In genomic region chr1:156445049-156445448, GRCm38 (mm10) we compare ENCODE assay signal across 30 mouse cellular contexts. TPM values are rescaled to one million over a fixed set of nuclear protein-coding genes. Genes with fewer than 3 reads are reported as not detected.
A peak's percentile ranks its signal among the peaks of the same experiment; 100 is the strongest.
DNase-seq lines count a peak whose midpoint lies in the region; ATAC-seq and TF ChIP-seq lines count a peak whose summit lies in the region.
"Had no signal": no experiment of that assay in that cellular context is flagged by ENCODE, and none has a peak within 500 bp of the region (broad histone marks: within the 10 kb centered on the region; RNA-seq: fewer than 3 reads in every experiment).

No protein-coding gene starts in this region.

- no peak for ATAC-seq in forebrain, embryonic 15.5 days (replicated peaks)
- ATAC-seq in forebrain, embryonic 11.5 days (replicated peaks; ENCODE audit: low FRiP score): no peak
- no peak for ATAC-seq in neural tube, embryonic 15.5 days (ENCODE audit: low FRiP score)
- ATAC-seq in forebrain, postnatal 0 days: no peak
- ATAC-seq: hindbrain, embryonic 16.5 days; midbrain, embryonic 13.5 days had no signal

- H3K4me1 ChIP-seq in forebrain, embryonic 15.5 days: peaks cover 11% of the 10 kb centered on the region
- no peaks in the 10 kb centered on the region for H3K4me1 ChIP-seq in forebrain, embryonic 11.5 days (replicated peaks; ENCODE audit: control insufficient read depth, insufficient read depth, low read length)
- no peaks in the 10 kb centered on the region for H3K4me1 ChIP-seq in neural tube, embryonic 15.5 days
- H3K4me1 ChIP-seq in forebrain, postnatal 0 days (ENCODE audit: insufficient read depth): no peaks in the 10 kb centered on the region
- H3K4me1 ChIP-seq: embryonic facial prominence, embryonic 12.5 days; hindbrain, embryonic 10.5 days; midbrain, embryonic 13.5 days had no signal

- no peak overlapping the region for H3K4me3 ChIP-seq in forebrain, embryonic 15.5 days
- no peak overlapping the region for H3K4me3 ChIP-seq in forebrain, embryonic 11.5 days (ENCODE audit: low read depth, low read length)
- no peak overlapping the region for H3K4me3 ChIP-seq in neural tube, embryonic 15.5 days (replicated peaks)
- no peak overlapping the region for H3K4me3 ChIP-seq in forebrain, postnatal 0 days (ENCODE audit: low read depth, low read length)
- H3K4me3 ChIP-seq: embryonic facial prominence, embryonic 12.5 days; hindbrain, embryonic 10.5 days; kidney, embryonic 15.5 days; midbrain, embryonic 13.5 days had no signal

- H3K9ac ChIP-seq in forebrain, embryonic 15.5 days (replicated peaks): no peak overlapping the region
- H3K9ac ChIP-seq in forebrain, embryonic 11.5 days (ENCODE audit: low read length): no peak overlapping the region
- no peak overlapping the region for H3K9ac ChIP-seq in neural tube, embryonic 15.5 days (replicated peaks)
- H3K9ac ChIP-seq in forebrain, postnatal 0 days: no peak overlapping the region
- H3K9ac ChIP-seq: embryonic facial prominence, embryonic 12.5 days; kidney, embryonic 15.5 days; liver, embryonic 14.5 days; midbrain, embryonic 13.5 days had no signal

- 12% methylated on average over 1 of the region's 1 CpGs for WGBS in forebrain, embryonic 15.5 days
- WGBS in forebrain, embryonic 11.5 days: 87% methylated on average over 1 of the region's 1 CpGs
- 66% methylated on average over 1 of the region's 1 CpGs for WGBS in neural tube, embryonic 15.5 days
- WGBS in forebrain, postnatal 0 days: 17% methylated on average over 1 of the region's 1 CpGs

- no peaks in the 10 kb centered on the region for H3K27me3 ChIP-seq in forebrain, embryonic 15.5 days
- no peaks in the 10 kb centered on the region for H3K27me3 ChIP-seq in forebrain, embryonic 11.5 days (ENCODE audit: control insufficient read depth, insufficient read depth, low read length)
- no peaks in the 10 kb centered on the region for H3K27me3 ChIP-seq in neural tube, embryonic 15.5 days (replicated peaks)
- no peaks in the 10 kb centered on the region for H3K27me3 ChIP-seq in forebrain, postnatal 0 days (ENCODE audit: insufficient read depth, low read length)
- H3K27me3 ChIP-seq: embryonic facial prominence, embryonic 12.5 days; kidney, embryonic 15.5 days; midbrain, embryonic 13.5 days had no signal

- DNase-seq in forebrain, embryonic 11.5 days (ENCODE audit: low spot score): no peak
- DNase-seq in neural tube, embryonic 10.5 days (ENCODE audit: extremely low spot score, low spot score): no peak
- DNase-seq in adipocyte (ENCODE audit: low spot score): peak; percentile 44
- peak; percentile 13 for DNase-seq in forebrain, postnatal 0 days
- no peak for DNase-seq in cerebellum, adult 9-11 months
- DNase-seq: adrenal gland, postnatal 36 days; cerebellum, adult 8-10 months; cerebellum, postnatal 36 days; embryo, embryonic 11 days; heart, postnatal 14 days; kidney, adult 18-20 months; kidney, postnatal 25 days; left cerebral cortex, postnatal 4 days; liver; lung, adult 2 months; lung, postnatal 10 days; right cerebral cortex, postnatal 25 days had no signal

- peak overlapping the region; percentile 25; the same call in 1 of the 2 replicates for H3K27ac ChIP-seq in forebrain, embryonic 15.5 days (replicated peaks)
- no peak overlapping the region for H3K27ac ChIP-seq in forebrain, embryonic 11.5 days (ENCODE audit: low read depth, low read length)
- 0 out of 2 replicates have a peak overlapping the region, but pooled peaks have one; percentile 6 for H3K27ac ChIP-seq in neural tube, embryonic 15.5 days (replicated peaks)
- H3K27ac ChIP-seq in forebrain, postnatal 0 days (ENCODE audit: low read depth, low read length): no peak overlapping the region
- H3K27ac ChIP-seq: embryonic facial prominence, embryonic 12.5 days; hindbrain, embryonic 10.5 days; kidney, embryonic 15.5 days; liver, embryonic 14.5 days; macrophage; midbrain, embryonic 13.5 days had no signal

- H3K4me2 ChIP-seq in forebrain, embryonic 15.5 days (replicated peaks): no peak overlapping the region
- no peak overlapping the region for H3K4me2 ChIP-seq in forebrain, embryonic 11.5 days (ENCODE audit: low read depth, low read length, severe bottlenecking)
- H3K4me2 ChIP-seq in neural tube, embryonic 15.5 days: no peak overlapping the region
- H3K4me2 ChIP-seq in forebrain, postnatal 0 days (ENCODE audit: low read depth): no peak overlapping the region
- H3K4me2 ChIP-seq: embryonic facial prominence, embryonic 12.5 days; kidney, embryonic 15.5 days; midbrain, embryonic 13.5 days had no signal

- no peaks in the 10 kb centered on the region for H3K9me3 ChIP-seq in forebrain, embryonic 15.5 days
- no peaks in the 10 kb centered on the region for H3K9me3 ChIP-seq in forebrain, embryonic 11.5 days (ENCODE audit: control insufficient read depth, low read length)
- no peaks in the 10 kb centered on the region for H3K9me3 ChIP-seq in neural tube, embryonic 15.5 days (replicated peaks)
- no peaks in the 10 kb centered on the region for H3K9me3 ChIP-seq in forebrain, postnatal 0 days (ENCODE audit: low read length)
- H3K9me3 ChIP-seq: embryonic facial prominence, embryonic 12.5 days; hindbrain, embryonic 10.5 days; kidney, embryonic 15.5 days; midbrain, embryonic 13.5 days had no signal

- TF ChIP-seq CTCF in forebrain, postnatal 0 days (IDR thresholded peaks at IDR 0.05; ENCODE audit: low read depth): no peak

- peaks cover 11% of the 10 kb centered on the region; the same call in 1 of the 2 replicates for H3K36me3 ChIP-seq in forebrain, embryonic 15.5 days
- no peaks in the 10 kb centered on the region; the same call in 1 of the 2 replicates for H3K36me3 ChIP-seq in forebrain, embryonic 11.5 days (ENCODE audit: control insufficient read depth, insufficient read depth, low read length)
- H3K36me3 ChIP-seq in neural tube, embryonic 15.5 days: no peaks in the 10 kb centered on the region
- 0 out of 2 replicates have a peak, but pooled peaks cover 13% of the 10 kb centered on the region for H3K36me3 ChIP-seq in forebrain, postnatal 0 days (ENCODE audit: insufficient read depth)

RNA-seq across cellular contexts. Expression of gene Axdnd1, which starts 24.1 kb away (rescaled TPM):
- polyA plus RNA-seq in forebrain, embryonic 15.5 days (2015; fragmentation: Nextera tagmentation; extraction: Ambion mirVana): 0.31 TPM in 2 replicates
- 0.43 TPM in 1 of 2 replicates, not detected in the other for polyA plus RNA-seq in forebrain, embryonic 11.5 days (2014; fragmentation: Nextera tagmentation; extraction: Ambion mirVana)
- polyA plus RNA-seq in neural tube, embryonic 15.5 days (2015; fragmentation: Nextera tagmentation; extraction: Ambion mirVana): 0.22 TPM in 1 of 2 replicates, not detected in the other
- total RNA-seq in forebrain, postnatal 0 days (2014; rRNA removed): 0.23 and 0.52 TPM in 2 replicates
- polyA plus RNA-seq in forebrain, postnatal 0 days (2015; fragmentation: Nextera tagmentation; extraction: Ambion mirVana): 0.29 and 0.56 TPM in 2 replicates
- total RNA-seq: gastrocnemius, adult 8-10 months; heart, adult 8-10 months had no signal
- polyA plus RNA-seq: neural tube, embryonic 11.5 days; spleen, adult 2 months had no signal

RNA-seq across cellular contexts. Expression of gene Soat1, which starts 29.1 kb away (rescaled TPM):
- polyA plus RNA-seq in forebrain, embryonic 15.5 days (2015; fragmentation: Nextera tagmentation; extraction: Ambion mirVana): 12.4 and 12.6 TPM in 2 replicates
- 22.5 and 25.8 TPM in 2 replicates for polyA plus RNA-seq in forebrain, embryonic 11.5 days (2014; fragmentation: Nextera tagmentation; extraction: Ambion mirVana)
- 9.8 and 16.6 TPM in 2 replicates for polyA plus RNA-seq in neural tube, embryonic 15.5 days (2015; fragmentation: Nextera tagmentation; extraction: Ambion mirVana)
- total RNA-seq in forebrain, postnatal 0 days (2014; rRNA removed): 20.1 and 20.6 TPM in 2 replicates
- polyA plus RNA-seq in forebrain, postnatal 0 days (2015; fragmentation: Nextera tagmentation; extraction: Ambion mirVana): 5.4 and 11.7 TPM in 2 replicates

Comparison
In these comparisons a context has a peak if more than half of its experiments do, and no peak if none do; other contexts are left out.
1. H3K27ac ChIP-seq: peak in forebrain, embryonic 15.5 days (single experiment) and neural tube, embryonic 15.5 days (single experiment); none in forebrain, embryonic 11.5 days (single experiment) and forebrain, postnatal 0 days (single experiment).
2. DNase-seq: peak in adipocyte (single experiment) and forebrain, postnatal 0 days (single experiment); none in forebrain, embryonic 11.5 days (single experiment), neural tube, embryonic 10.5 days (single experiment) and cerebellum, adult 9-11 months (single experiment).